Mouse (Mus musculus) CH12.LX (cell line): ENCODE measurements around the gene Psap. TPM values are rescaled to one million over a fixed set of nuclear protein-coding genes. Genes with fewer than 3 reads are reported as not detected.

Experiments used
- DNase-seq: peaks from one replicate; pipeline ENCODE4 v3.0.0-alpha.2; 2013; ENCODE audit errors: extremely low read depth
- H3K27ac ChIP-seq: 2 replicates; pipeline ENCODE4 v1.5.1; 2012; ENCODE audit warnings: low read depth, mild to moderate bottlenecking, control low read depth, moderate library complexity; ENCODE audit not compliant: insufficient read depth
- H3K27me3 ChIP-seq: replicated peaks from 2 replicates; pipeline ENCODE3; 2012; ENCODE audit warnings: inconsistent platforms
- H3K36me3 ChIP-seq, 2 experiments: replicated peaks in 1 of 2; 2 replicates each; pipeline versions ENCODE3 to v1.6.1; 2012; ENCODE audit warnings: inconsistent platforms in 1 of 2, low read length in 1 of 2, mild to moderate bottlenecking in 1 of 2, mixed read lengths in 1 of 2, moderate library complexity in 1 of 2; ENCODE audit not compliant: control insufficient read depth in 1 of 2, insufficient read depth in 1 of 2
- H3K4me1 ChIP-seq, 2 experiments: 2 replicates each; pipeline ENCODE4 v1.6.1; 2012; ENCODE audit warnings: inconsistent platforms in 1 of 2, moderate library complexity in 1 of 2; ENCODE audit not compliant: insufficient read depth in 2 of 2, control insufficient read depth in 1 of 2
- H3K4me2 ChIP-seq: 2 replicates; pipeline ENCODE4 v1.6.1; 2012; ENCODE audit warnings: low read depth, mild to moderate bottlenecking, control low read depth; ENCODE audit not compliant: poor library complexity, insufficient read depth, severe bottlenecking
- H3K4me3 ChIP-seq, 3 experiments: fragments of 150-350 bp in 1 of 3; sonication (generic) in 1 of 3; replicated peaks in 1 of 3; 2 replicates each; pipeline versions ENCODE3 to v1.5.1; 2011 to 2012; ENCODE audit warnings: low read depth in 2 of 3, low read length in 2 of 3, mild to moderate bottlenecking in 2 of 3, moderate library complexity in 2 of 3, control low read depth in 1 of 3, improper control_type of control experiment in 1 of 3, inconsistent platforms in 1 of 3, mixed read lengths in 1 of 3; ENCODE audit not compliant: poor library complexity in 1 of 3
- H3K79me2 ChIP-seq: replicated peaks from 2 replicates; pipeline ENCODE4 v1.6.1; 2012; ENCODE audit warnings: mild to moderate bottlenecking, moderate library complexity; ENCODE audit not compliant: control insufficient read depth, poor library complexity, insufficient read depth, severe bottlenecking; ENCODE audit errors: extremely low read depth
- H3K9ac ChIP-seq: 2 replicates; pipeline ENCODE4 v1.6.1; 2012; ENCODE audit warnings: low read depth, mild to moderate bottlenecking, control low read depth, moderate library complexity; ENCODE audit not compliant: insufficient read depth
- H3K9me3 ChIP-seq: replicated peaks from 2 replicates; pipeline ENCODE3; 2012; ENCODE audit warnings: low read length, inconsistent platforms, mixed read lengths
- E2F4 ChIP-seq: IDR thresholded peaks from 2 replicates; pipeline ENCODE4 v1.6.1; 2011; ENCODE audit warnings: low read depth, low read length, improper control_type of control experiment; ENCODE audit not compliant: insufficient replicate concordance
- HCFC1 ChIP-seq: IDR thresholded peaks from 2 replicates; pipeline ENCODE4 v1.6.1; 2012; ENCODE audit warnings: low read depth, mild to moderate bottlenecking, inconsistent platforms, low read length, improper control_type of control experiment
- IRF4 ChIP-seq: IDR thresholded peaks from 2 replicates; pipeline ENCODE4 v1.6.1; 2014; ENCODE audit warnings: low read depth, mild to moderate bottlenecking, inconsistent platforms, low read length, improper control_type of control experiment
- JUN ChIP-seq: IDR thresholded peaks from 2 replicates; pipeline ENCODE4 v1.6.1; 2011; ENCODE audit warnings: low read depth, mild to moderate bottlenecking, low read length, improper control_type of control experiment, moderate library complexity; ENCODE audit not compliant: insufficient read depth
- JUND ChIP-seq: conservative IDR thresholded peaks from 2 replicates; pipeline ENCODE4 v1.6.1; 2011; ENCODE audit warnings: low read depth, low read length, improper control_type of control experiment
- MAFK ChIP-seq: IDR thresholded peaks from 2 replicates; pipeline ENCODE4 v1.6.1; 2011; ENCODE audit warnings: low read length, improper control_type of control experiment; ENCODE audit not compliant: insufficient replicate concordance
- MAZ ChIP-seq: IDR thresholded peaks from 2 replicates; pipeline ENCODE4 v1.6.1; 2012; ENCODE audit warnings: low read depth, mild to moderate bottlenecking, inconsistent platforms, low read length, improper control_type of control experiment, moderate library complexity
- MEF2A ChIP-seq: IDR thresholded peaks from 2 replicates; pipeline ENCODE4 v1.6.1; 2014; ENCODE audit warnings: low read depth, mild to moderate bottlenecking, inconsistent platforms, low read length, improper control_type of control experiment, borderline replicate concordance
- MXI1 ChIP-seq: IDR thresholded peaks from 2 replicates; pipeline ENCODE4 v1.6.1; 2011; ENCODE audit warnings: mild to moderate bottlenecking, low read depth, low read length, improper control_type of control experiment
- MYC ChIP-seq: IDR thresholded peaks from 2 replicates; pipeline ENCODE4 v1.6.1; 2011; ENCODE audit warnings: low read depth, mild to moderate bottlenecking, improper control_type of control experiment, low read length
- NELFE ChIP-seq: IDR thresholded peaks from 2 replicates; pipeline ENCODE4 v1.6.1; 2011; ENCODE audit warnings: low read depth, low read length, improper control_type of control experiment
- POLR2A ChIP-seq: IDR thresholded peaks from 2 replicates; pipeline ENCODE4 v1.6.1; 2011; ENCODE audit warnings: low read depth, mild to moderate bottlenecking, improper control_type of control experiment, low read length
- RCOR1 ChIP-seq: conservative IDR thresholded peaks from 2 replicates; pipeline ENCODE4 v1.6.1; 2012; ENCODE audit warnings: low read depth, mild to moderate bottlenecking, inconsistent platforms, low read length, improper control_type of control experiment
- TCF12 ChIP-seq: IDR thresholded peaks from 2 replicates; pipeline ENCODE4 v1.6.1; 2014; ENCODE audit warnings: low read depth, mild to moderate bottlenecking, inconsistent platforms, low read length, improper control_type of control experiment
- USF1 ChIP-seq: IDR thresholded peaks from 2 replicates; pipeline ENCODE4 v1.6.1; 2014; ENCODE audit warnings: low read depth, mild to moderate bottlenecking, inconsistent platforms, low read length, improper control_type of control experiment
- USF2 ChIP-seq: conservative IDR thresholded peaks from 2 replicates; pipeline ENCODE4 v1.6.1; 2011; ENCODE audit warnings: low read depth, low read length, improper control_type of control experiment
- ZMIZ1 ChIP-seq: IDR thresholded peaks from 2 replicates; pipeline ENCODE4 v1.6.1; 2012; ENCODE audit warnings: low read depth, mild to moderate bottlenecking, inconsistent platforms, low read length, improper control_type of control experiment
- ZNF384 ChIP-seq: IDR thresholded peaks from 2 replicates; pipeline ENCODE4 v1.6.1; 2012; ENCODE audit warnings: low read depth, low read length, improper control_type of control experiment, inconsistent platforms
- dilution Hi-C: fragments of 300-500 bp; cut with MboI; formaldehyde crosslinking; loops from 2 replicates; pipeline ENCODE4 v1.14.3; 2020; ENCODE audit warnings: low sequenced_read_pairs; ENCODE audit not compliant: extremely low pct_unique_long_range_greater_than_20kb, extremely low pct_ligation_motif_present
- in situ Hi-C: fragments of 300-500 bp; cut with MboI; formaldehyde crosslinking; loops from 3 replicates; pipeline ENCODE4 v1.14.3; 2019; ENCODE audit warnings: low sequenced_read_pairs, low pct_ligation_motif_present, low pct_unique_long_range_greater_than_20kb, mixed read lengths
- polyA plus RNA-seq: library from polyadenylated mRNA; unstranded; fragments of >175 nt; gene quantifications from 2 replicates; pipeline ENCODE4 v1.2.1, GENCODE M21; 2012; ENCODE audit warnings: low read depth; ENCODE audit not compliant: insufficient read length
- total RNA-seq, 2 experiments: library from RNA; depleted of rRNA; stranded (reverse); fragments of 300-350 nt in 1 of 2; fragments of >200 nt in 1 of 2; gene quantifications; 2 replicates each; pipeline ENCODE4 v1.2.3; 2012 to 2014

Gene Psap
- total and polyA plus RNA-seq, 3 experiments, result 223 to 470 (median 300) TPM

DNA sequence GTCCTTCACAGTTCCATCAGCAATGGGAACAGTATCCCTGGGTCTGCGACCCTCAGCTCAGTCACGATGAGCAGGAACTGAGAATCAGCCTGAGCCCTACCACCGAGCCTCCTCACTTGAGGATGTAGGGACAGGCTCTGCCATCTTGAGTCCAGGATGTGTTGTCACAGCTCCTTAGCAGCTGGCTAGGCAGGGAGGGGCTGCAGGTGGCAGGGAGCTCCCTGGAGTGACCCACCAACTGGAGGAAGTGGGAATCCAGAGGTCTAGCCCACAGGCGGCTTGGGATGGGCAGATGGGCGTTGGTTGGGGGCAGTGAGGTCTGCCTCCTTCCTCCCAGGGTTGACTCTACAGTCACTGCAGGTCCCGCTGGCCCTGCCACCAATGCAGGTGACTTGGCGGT lies 14.1 kb upstream of the Psap start:
- no peak overlapping the region for H3K9ac ChIP-seq
- no peak for DNase-seq
- H3K9me3 ChIP-seq, result no peaks in the 10 kb centered on the region
- TF ChIP-seq TCF12, result 0 out of 2 replicates have a peak, but pooled peaks have one; percentile 17
- TF ChIP-seq JUND, result no peak
- no peaks in the 10 kb centered on the region for H3K36me3 ChIP-seq
- H3K4me2 ChIP-seq, result no peak overlapping the region
- no peak overlapping the region for H3K4me3 ChIP-seq
- no peak overlapping the region for H3K27ac ChIP-seq
- dilution Hi-C loops, result no loop called here
- no peaks in the 10 kb centered on the region for H3K79me2 ChIP-seq
- in situ Hi-C loops, result no loop called here
- H3K4me1 ChIP-seq, result peaks cover 32 to 54% of the 10 kb centered on the region in 2 experiments
- no peaks in the 10 kb centered on the region for H3K27me3 ChIP-seq

GRCm38 (mm10) chr10:60265252-60265651 lies 12.2 kb upstream of the Psap start:
- in situ Hi-C loops (no loop called here), dilution Hi-C loops (no loop called here)
- Histone ChIP-seq H3K9me3 (no peaks in the 10 kb centered on the region), H3K36me3 (no peaks in the 10 kb centered on the region), H3K27me3 (no peaks in the 10 kb centered on the region), H3K4me1 (peaks cover 25 to 41% of the 10 kb centered on the region in 2 experiments), H3K4me2 (no peak overlapping the region), H3K79me2 (no peaks in the 10 kb centered on the region), H3K4me3 (no peak overlapping the region), H3K9ac (no peak overlapping the region), H3K27ac (no peak overlapping the region)
- DNase-seq, result no peak
- TF ChIP-seq RCOR1, result no peak
- no peak for TF ChIP-seq MAZ
- TF ChIP-seq NELFE, result no peak
- no peak for TF ChIP-seq MXI1
- no peak for TF ChIP-seq ZMIZ1
- no peak for TF ChIP-seq ZNF384
- TF ChIP-seq USF2, result no peak
- TF ChIP-seq POLR2A, result no peak
- TF ChIP-seq USF1, result no peak

DNA sequence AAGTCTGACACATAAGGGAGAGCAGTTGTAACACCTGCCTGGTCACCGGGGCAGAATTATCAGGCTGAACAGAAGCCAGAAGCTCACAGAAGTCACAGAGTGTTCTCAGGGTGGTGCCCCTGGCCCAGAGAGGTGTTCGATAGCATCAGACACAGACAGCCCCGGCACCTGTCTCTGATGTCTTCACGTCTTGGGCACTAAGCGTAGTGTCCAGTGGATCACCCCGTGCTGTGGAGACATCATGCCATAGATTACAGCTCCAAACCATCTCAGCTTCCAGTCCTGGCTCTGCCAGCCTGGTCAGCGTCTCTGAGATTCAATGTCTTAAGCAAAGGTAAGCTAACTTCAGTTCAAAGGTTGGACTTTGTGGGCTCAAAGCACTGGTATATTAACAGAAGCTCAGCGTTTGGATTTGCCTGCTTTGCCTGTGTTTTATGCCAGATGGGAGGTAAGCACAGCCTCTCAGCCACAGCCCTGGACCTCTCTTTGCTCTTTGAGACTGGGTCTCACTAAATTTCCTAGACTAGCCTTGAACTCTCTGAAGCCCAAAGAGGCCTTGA lies 10.5 kb upstream of the Psap start:
- no peaks in the 10 kb centered on the region for H3K27me3 ChIP-seq
- no peaks in the 10 kb centered on the region for H3K9me3 ChIP-seq
- no peak overlapping the region for H3K4me3 ChIP-seq
- peaks cover 13 to 25% of the 10 kb centered on the region in 2 experiments for H3K4me1 ChIP-seq
- H3K4me2 ChIP-seq, result no peak overlapping the region
- no peak overlapping the region for H3K27ac ChIP-seq
- dilution Hi-C loops (no loop called here), in situ Hi-C loops (no loop called here)
- no peak overlapping the region for H3K9ac ChIP-seq
- no peak for DNase-seq
- TF ChIP-seq E2F4 (no peak), MYC (no peak), MEF2A (no peak), JUN (no peak), MAFK (no peak), IRF4 (no peak), HCFC1 (no peak)
- no peaks in the 10 kb centered on the region for H3K36me3 ChIP-seq
- H3K79me2 ChIP-seq, result no peaks in the 10 kb centered on the region
